In genomic region chr10:108705658-108706057, GRCm38 (mm10) we compare ENCODE assay signal across 37 mouse cellular contexts. TPM values are rescaled to one million over a fixed set of nuclear protein-coding genes. Genes with fewer than 3 reads are reported as not detected.
"Had no signal": no experiment of that assay in that cellular context is flagged by ENCODE, and none has a peak within 500 bp of the region (broad histone marks: within the 10 kb centered on the region; RNA-seq: fewer than 3 reads in every experiment).

No protein-coding gene starts in this region.

- H3K4me1 ChIP-seq: embryonic facial prominence, embryonic 10.5 days; embryonic facial prominence, embryonic 12.5 days; embryonic facial prominence, embryonic 15.5 days had no signal

- ATAC-seq: forebrain, embryonic 13.5 days; forebrain, embryonic 14.5 days; forebrain, embryonic 15.5 days; forebrain, embryonic 16.5 days; forebrain, postnatal 0 days had no signal

- H3K9me3 ChIP-seq: embryonic facial prominence, embryonic 10.5 days; embryonic facial prominence, embryonic 12.5 days; embryonic facial prominence, embryonic 13.5 days; embryonic facial prominence, embryonic 15.5 days; forebrain, embryonic 12.5 days; forebrain, embryonic 13.5 days; forebrain, embryonic 15.5 days had no signal

- H3K36me3 ChIP-seq: embryonic facial prominence, embryonic 10.5 days; embryonic facial prominence, embryonic 12.5 days; embryonic facial prominence, embryonic 13.5 days; embryonic facial prominence, embryonic 15.5 days; forebrain, embryonic 10.5 days; forebrain, embryonic 12.5 days; forebrain, embryonic 15.5 days had no signal

- H3K27me3 ChIP-seq: embryonic facial prominence, embryonic 12.5 days; embryonic facial prominence, embryonic 13.5 days; embryonic facial prominence, embryonic 15.5 days; forebrain, embryonic 12.5 days; forebrain, embryonic 13.5 days; forebrain, embryonic 15.5 days had no signal

- H3K4me2 ChIP-seq: embryonic facial prominence, embryonic 12.5 days; embryonic facial prominence, embryonic 13.5 days; embryonic facial prominence, embryonic 15.5 days; forebrain, embryonic 12.5 days; forebrain, embryonic 13.5 days; forebrain, embryonic 15.5 days had no signal

- H3K9ac ChIP-seq: embryonic facial prominence, embryonic 12.5 days; embryonic facial prominence, embryonic 13.5 days; embryonic facial prominence, embryonic 15.5 days; forebrain, embryonic 12.5 days; forebrain, embryonic 13.5 days; forebrain, embryonic 15.5 days; forebrain, postnatal 0 days had no signal

- H3K4me3 ChIP-seq: embryonic facial prominence, embryonic 10.5 days; embryonic facial prominence, embryonic 12.5 days; embryonic facial prominence, embryonic 13.5 days; embryonic facial prominence, embryonic 15.5 days; erythroblast, embryonic 14.5 days; forebrain, embryonic 10.5 days; forebrain, embryonic 12.5 days; forebrain, embryonic 13.5 days; forebrain, embryonic 15.5 days; gastrocnemius, adult 2 months; heart, adult 2 months had no signal

- H3K27ac ChIP-seq: embryonic facial prominence, embryonic 10.5 days; embryonic facial prominence, embryonic 12.5 days; embryonic facial prominence, embryonic 13.5 days; embryonic facial prominence, embryonic 15.5 days; forebrain, embryonic 10.5 days; forebrain, embryonic 12.5 days; forebrain, embryonic 13.5 days; forebrain, embryonic 15.5 days; gastrocnemius, adult 2 months; heart, adult 2 months had no signal

- DNase-seq: cerebellum, adult 2 months; cerebellum, adult 8-10 months; cerebellum, adult 9-10 months; cerebellum, adult 9-11 months; cerebellum, postnatal 10 days; cerebellum, postnatal 14 days; cerebellum, postnatal 25 days; cerebellum, postnatal 36 days; embryo, embryonic 11 days; forebrain, postnatal 0 days; gastrocnemius, adult 2 months; gastrocnemius, postnatal 10 days; gastrocnemius, postnatal 14 days; gastrocnemius, postnatal 25 days; gastrocnemius, postnatal 36 days; heart, adult 11 months; heart, adult 18-20 months; heart, adult 2 months had no signal

RNA-seq across cellular contexts. Expression of gene Gm5136, which starts 5.7 kb away (rescaled TPM):
- total RNA-seq: common myeloid progenitor, adult 5-6 weeks; gastrocnemius, adult 18-20 months; gastrocnemius, adult 2 months; gastrocnemius, adult 8-10 months; gastrocnemius, postnatal 10 days; gastrocnemius, postnatal 14 days; gastrocnemius, postnatal 25 days; gastrocnemius, postnatal 36 days; gastrocnemius, postnatal 4 days; granulocyte monocyte progenitor cell, adult 5-6 weeks; heart, adult 18-20 months; heart, adult 2 months had no signal
- polyA plus RNA-seq: embryonic facial prominence, embryonic 10.5 days; embryonic facial prominence, embryonic 11.5 days; embryonic facial prominence, embryonic 12.5 days; embryonic facial prominence, embryonic 13.5 days; embryonic facial prominence, embryonic 14.5 days; embryonic facial prominence, embryonic 15.5 days; erythroblast, embryonic 14.5 days; forebrain, embryonic 10.5 days; forebrain, embryonic 14.5 days; gonadal fat pad, adult 2 months; heart, adult 2 months had no signal
